Mouse (Mus musculus) stomach, embryonic 14.5 days (tissue): ENCODE measurements around the gene 6430571L13Rik. TPM values are rescaled to one million over a fixed set of nuclear protein-coding genes. Genes with fewer than 3 reads are reported as not detected.
A peak's percentile ranks its signal among the peaks of the same experiment; 100 is the strongest.

Source experiments
- ATAC-seq: fragments of 200-750 bp; cut with Nextera tagmentation; 2 replicates; pipeline ENCODE4 v1.8.0; 2017; ENCODE audit warnings: low read depth, moderate TSS enrichment; ENCODE audit not compliant: insufficient number of reproducible peaks, insufficient read depth, low FRiP score
- H3K27ac ChIP-seq: fragments of 300-500 bp; sonication (generic); 2 replicates; pipeline ENCODE4 v1.5.1; 2014; ENCODE audit warnings: mild to moderate bottlenecking, low read length, moderate library complexity, mixed read lengths
- H3K27me3 ChIP-seq: fragments of 300-500 bp; sonication (generic); 2 replicates; pipeline ENCODE4 v1.6.1; 2014; ENCODE audit warnings: low read length, control low read depth, mixed read lengths; ENCODE audit not compliant: control insufficient read depth, insufficient read depth
- H3K36me3 ChIP-seq: fragments of 300-500 bp; sonication (generic); 2 replicates; pipeline ENCODE4 v1.6.1; 2014; ENCODE audit warnings: mild to moderate bottlenecking, control low read depth, low read length, moderate library complexity, mixed read lengths; ENCODE audit not compliant: control insufficient read depth, insufficient read depth
- H3K4me1 ChIP-seq: fragments of 300-500 bp; sonication (generic); 2 replicates; pipeline ENCODE4 v1.6.1; 2014; ENCODE audit warnings: low read length, control low read depth, mixed read lengths; ENCODE audit not compliant: control insufficient read depth, insufficient read depth
- H3K4me2 ChIP-seq: fragments of 300-500 bp; sonication (generic); replicated peaks from 2 replicates; pipeline ENCODE4 v1.6.1; 2014; ENCODE audit warnings: low read depth, low read length, control low read depth
- H3K4me3 ChIP-seq: fragments of 300-500 bp; sonication (generic); 2 replicates; pipeline ENCODE4 v1.5.1; 2014; ENCODE audit warnings: low read depth, low read length, control low read depth
- H3K9ac ChIP-seq: fragments of 300-500 bp; sonication (generic); replicated peaks from 2 replicates; pipeline ENCODE4 v1.6.1; 2014; ENCODE audit warnings: low read depth, mild to moderate bottlenecking, control low read depth, low read length, moderate library complexity, mixed read lengths
- H3K9me3 ChIP-seq: fragments of 300-500 bp; sonication (generic); 2 replicates; pipeline ENCODE4 v1.6.1; 2016; ENCODE audit warnings: low read depth, low read length, control low read depth; ENCODE audit not compliant: control insufficient read depth
- WGBS: fragments of 180-500 bp; shearing (Covaris S2); extraction: QIAGEN DNeasy Blood & Tissue Kit; methylation state at CpG from one replicate; pipeline ENCODE4 v1.1.7; 2014; 5-methylcytosine and 5-hydroxymethylcytosine counted together
- polyA plus RNA-seq: library from polyadenylated mRNA; unstranded; fragments of >200 nt; fragmentation: Nextera tagmentation; extraction: Ambion mirVana; gene quantifications from 2 replicates; pipeline ENCODE4 v1.2.1, GENCODE M21; 2014

6430571L13Rik gene
- polyA plus RNA-seq, 1 experiment from 2014 or later: 0.19 TPM

DNA sequence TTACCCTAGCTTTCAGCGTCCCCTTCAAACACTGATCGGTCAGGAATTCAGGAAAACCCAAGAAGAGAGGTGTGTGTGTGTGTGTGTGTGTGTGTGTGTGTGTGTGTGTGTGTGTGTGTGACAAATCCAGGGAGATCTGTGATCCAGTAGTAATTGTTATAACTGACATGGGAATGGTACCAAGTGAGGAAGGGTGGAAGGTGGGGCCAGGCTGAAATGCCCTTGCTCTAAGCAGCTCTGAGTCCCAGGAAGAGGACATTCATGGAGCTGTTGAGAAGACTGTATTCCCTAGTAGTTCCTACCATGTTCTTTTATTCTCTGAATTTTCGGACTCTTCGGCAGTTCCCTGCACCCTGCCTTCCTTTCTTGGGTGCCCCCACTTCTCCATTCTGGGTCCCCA, 42.7 kb upstream of the 6430571L13Rik start:
- Histone ChIP-seq H3K27ac (no peak overlapping the region), H3K4me1 (peaks cover 18% of the 10 kb centered on the region; the same call in 1 of the 2 replicates), H3K9me3 (no peaks in the 10 kb centered on the region), H3K27me3 (no peaks in the 10 kb centered on the region), H3K9ac (peak overlapping the region; percentile 59; the same call in 1 of the 2 replicates), H3K4me2 (peak overlapping the region; percentile 73), H3K4me3 (peak overlapping the region; percentile 63), H3K36me3 (peaks cover 13% of the 10 kb centered on the region)
- ATAC-seq: no peak
- WGBS: 70% methylated on average over 4 of the region's 4 CpGs

DNA sequence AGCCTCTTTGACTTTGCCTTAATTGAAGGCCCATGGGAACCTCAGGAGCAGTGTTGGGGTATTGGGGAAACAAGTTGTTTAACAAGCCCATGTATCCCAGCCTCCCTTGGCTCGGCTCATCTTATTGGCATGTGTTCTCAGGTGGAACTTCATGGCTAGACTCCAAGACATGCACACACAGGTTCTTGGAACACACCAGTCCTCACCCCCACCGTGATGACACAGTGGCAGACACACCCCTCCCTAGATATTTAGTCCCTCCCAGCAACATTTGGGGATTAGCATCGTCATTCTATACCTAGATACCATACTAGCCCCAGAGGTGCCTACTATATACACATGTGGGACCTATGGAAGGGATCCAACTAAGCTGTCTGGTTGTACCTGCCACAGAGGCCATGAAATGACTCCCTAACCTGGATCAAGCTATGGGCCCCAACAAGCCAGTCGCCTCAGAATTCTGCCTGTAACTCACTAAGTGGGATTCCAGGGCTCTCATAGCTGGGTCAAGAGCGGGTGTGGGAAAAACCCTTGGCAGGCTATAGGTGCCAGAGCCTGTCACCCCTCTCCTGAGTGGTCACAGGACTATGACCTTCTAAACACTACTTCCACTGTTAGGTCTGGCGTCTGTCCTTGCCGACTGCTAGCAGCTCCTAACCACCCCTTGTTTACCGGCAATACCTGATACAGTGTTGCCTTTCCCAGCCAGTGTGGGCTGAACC, 42.2 kb upstream of the 6430571L13Rik start:
- 70% methylated on average over 8 of the region's 8 CpGs for WGBS
- Histone ChIP-seq H3K9ac (no peak overlapping the region), H3K4me1 (peaks cover 18% of the 10 kb centered on the region; the same call in 1 of the 2 replicates), H3K9me3 (no peaks in the 10 kb centered on the region), H3K27me3 (no peaks in the 10 kb centered on the region), H3K36me3 (peaks cover 13% of the 10 kb centered on the region), H3K27ac (0 out of 2 replicates have a peak overlapping the region, but pooled peaks have one; percentile 28), H3K4me3 (peak overlapping the region; percentile 63; the same call in 1 of the 2 replicates), H3K4me2 (peak overlapping the region; percentile 73)
- no peak for ATAC-seq

DNA sequence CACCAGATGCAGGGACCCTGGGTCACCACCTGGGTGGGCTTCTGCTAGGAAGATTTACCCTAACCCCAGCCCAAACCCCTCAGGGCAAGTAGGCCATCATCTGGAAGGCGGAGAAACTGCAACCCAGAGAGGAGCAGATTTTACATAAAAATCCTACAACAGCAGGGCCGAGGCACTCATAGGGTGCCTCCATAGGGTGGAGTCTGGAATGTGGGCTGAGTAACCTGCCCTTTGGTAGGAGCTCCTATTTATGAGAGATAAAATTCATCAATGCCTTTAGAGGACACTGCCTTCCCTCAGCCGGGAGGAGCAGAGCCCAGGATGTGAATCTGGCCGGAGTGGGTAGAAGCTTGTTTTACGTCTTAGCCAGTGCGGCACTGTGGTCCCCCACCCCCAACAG, 41.5 kb upstream of the 6430571L13Rik start:
- H3K4me2 ChIP-seq: peak overlapping the region; percentile 73
- WGBS: 76% methylated on average over 6 of the region's 6 CpGs
- peaks cover 13% of the 10 kb centered on the region for H3K36me3 ChIP-seq
- no peaks in the 10 kb centered on the region for H3K9me3 ChIP-seq
- no peaks in the 10 kb centered on the region for H3K27me3 ChIP-seq
- H3K4me3 ChIP-seq: no peak overlapping the region
- ATAC-seq: no peak
- H3K27ac ChIP-seq: peak overlapping the region; percentile 39; the same call in 1 of the 2 replicates
- H3K9ac ChIP-seq: no peak overlapping the region; the same call in 1 of the 2 replicates
- peaks cover 18% of the 10 kb centered on the region; the same call in 1 of the 2 replicates for H3K4me1 ChIP-seq

DNA sequence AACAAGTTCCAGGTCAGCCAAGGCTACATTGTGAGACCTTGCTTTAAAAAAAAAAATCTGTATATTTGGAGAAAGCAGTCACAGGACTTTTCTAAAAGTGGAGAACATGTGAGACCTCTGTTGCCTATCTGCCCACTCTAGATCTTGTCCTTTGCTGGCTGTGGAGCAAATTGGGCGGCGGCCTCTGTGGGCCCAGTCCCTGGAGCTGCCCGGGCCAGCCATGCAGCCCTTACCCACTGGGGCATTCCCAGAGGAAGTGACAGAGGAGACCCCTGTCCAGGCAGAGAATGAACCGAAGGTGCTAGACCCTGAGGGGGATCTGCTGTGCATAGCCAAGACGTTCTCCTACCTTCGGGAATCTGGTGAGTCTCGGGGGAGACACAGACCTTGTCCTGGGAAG, 40.6 kb upstream of the 6430571L13Rik start:
- peaks cover 18% of the 10 kb centered on the region; the same call in 1 of the 2 replicates for H3K4me1 ChIP-seq
- H3K9ac ChIP-seq: no peak overlapping the region
- ATAC-seq: no peak
- 86% methylated on average over 7 of the region's 7 CpGs for WGBS
- H3K4me3 ChIP-seq: no peak overlapping the region
- H3K4me2 ChIP-seq: no peak overlapping the region
- H3K27me3 ChIP-seq: no peaks in the 10 kb centered on the region
- H3K36me3 ChIP-seq: peaks cover 13% of the 10 kb centered on the region
- H3K9me3 ChIP-seq: no peaks in the 10 kb centered on the region
- H3K27ac ChIP-seq: no peak overlapping the region

DNA sequence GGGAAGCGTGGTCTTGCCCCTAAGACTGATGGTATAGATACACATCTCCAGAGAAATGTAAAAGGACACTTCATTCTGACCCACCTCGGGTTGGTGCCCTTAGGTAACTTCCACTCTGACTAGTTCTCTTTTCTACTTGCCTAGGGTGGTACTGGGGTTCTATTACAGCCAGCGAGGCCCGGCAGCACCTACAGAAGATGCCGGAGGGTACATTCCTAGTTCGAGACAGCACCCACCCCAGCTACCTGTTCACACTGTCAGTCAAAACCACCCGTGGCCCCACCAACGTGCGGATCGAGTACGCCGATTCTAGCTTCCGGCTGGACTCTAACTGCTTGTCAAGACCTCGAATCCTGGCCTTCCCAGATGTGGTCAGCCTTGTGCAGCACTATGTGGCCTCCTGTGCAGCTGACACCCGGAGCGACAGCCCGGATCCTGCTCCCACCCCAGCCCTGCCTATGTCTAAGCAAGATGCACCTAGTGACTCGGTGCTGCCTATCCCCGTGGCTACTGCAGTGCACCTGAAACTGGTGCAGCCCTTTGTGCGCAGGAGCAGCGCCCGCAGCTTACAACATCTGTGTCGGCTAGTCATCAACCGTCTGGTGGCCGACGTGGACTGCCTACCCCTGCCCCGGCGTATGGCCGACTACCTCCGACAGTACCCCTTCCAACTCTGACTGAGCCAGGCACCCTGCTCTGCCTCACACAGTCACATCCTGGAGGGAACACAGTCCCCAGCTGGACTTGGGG, 40.0 kb upstream of the 6430571L13Rik start:
- H3K4me1 ChIP-seq: peaks cover 18% of the 10 kb centered on the region; the same call in 1 of the 2 replicates
- no peak overlapping the region for H3K27ac ChIP-seq
- no peak overlapping the region for H3K4me3 ChIP-seq
- peaks cover 13% of the 10 kb centered on the region for H3K36me3 ChIP-seq
- no peaks in the 10 kb centered on the region for H3K9me3 ChIP-seq
- WGBS: 93% methylated on average over 30 of the region's 30 CpGs
- no peak overlapping the region for H3K9ac ChIP-seq
- no peak for ATAC-seq
- H3K27me3 ChIP-seq: no peaks in the 10 kb centered on the region
- H3K4me2 ChIP-seq: no peak overlapping the region

DNA sequence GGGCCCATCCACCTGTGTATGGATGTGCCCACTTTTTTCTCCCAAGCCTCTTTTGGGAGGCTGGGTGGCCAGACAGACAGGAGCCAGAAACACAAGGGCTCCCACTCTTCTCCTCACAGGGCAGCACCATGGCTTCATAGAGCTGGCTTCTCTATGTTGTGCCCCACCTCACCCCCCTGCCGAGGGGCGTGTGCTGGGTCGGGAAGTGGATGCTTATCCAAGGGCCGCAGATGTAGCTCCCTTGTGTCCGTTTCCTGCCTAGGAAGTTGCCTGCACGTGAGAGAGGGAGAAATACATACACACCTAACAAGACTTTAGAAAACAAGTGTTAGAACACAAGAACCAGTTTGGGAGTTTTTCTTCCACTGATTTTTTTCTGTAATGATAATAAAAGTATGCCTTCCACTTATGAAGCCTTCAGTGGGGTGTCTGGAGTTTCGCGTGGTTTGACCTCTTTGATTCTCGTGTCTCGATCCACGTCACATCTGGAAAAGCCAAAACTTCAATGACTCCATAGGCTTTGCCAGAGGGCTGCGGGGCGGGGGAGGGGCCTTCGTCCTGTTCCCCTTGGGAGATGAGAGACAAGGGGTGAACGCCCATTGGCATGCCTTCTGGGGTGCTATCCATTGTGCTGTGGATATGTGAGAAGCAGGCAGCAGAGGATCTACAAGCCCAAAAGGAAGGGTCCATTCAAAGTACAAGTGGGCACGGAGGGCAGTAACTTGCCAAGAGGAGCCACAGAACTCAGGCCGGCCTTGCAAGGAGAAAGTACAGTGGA, 38.7 kb upstream of the 6430571L13Rik start:
- no peaks in the 10 kb centered on the region for H3K9me3 ChIP-seq
- H3K9ac ChIP-seq: no peak overlapping the region
- H3K4me1 ChIP-seq: peaks cover 20% of the 10 kb centered on the region; the same call in 1 of the 2 replicates
- no peak for ATAC-seq
- 83% methylated on average over 17 of the region's 17 CpGs for WGBS
- no peak overlapping the region for H3K4me2 ChIP-seq
- H3K27me3 ChIP-seq: no peaks in the 10 kb centered on the region
- no peak overlapping the region for H3K27ac ChIP-seq
- peaks cover 13% of the 10 kb centered on the region for H3K36me3 ChIP-seq
- H3K4me3 ChIP-seq: no peak overlapping the region

DNA sequence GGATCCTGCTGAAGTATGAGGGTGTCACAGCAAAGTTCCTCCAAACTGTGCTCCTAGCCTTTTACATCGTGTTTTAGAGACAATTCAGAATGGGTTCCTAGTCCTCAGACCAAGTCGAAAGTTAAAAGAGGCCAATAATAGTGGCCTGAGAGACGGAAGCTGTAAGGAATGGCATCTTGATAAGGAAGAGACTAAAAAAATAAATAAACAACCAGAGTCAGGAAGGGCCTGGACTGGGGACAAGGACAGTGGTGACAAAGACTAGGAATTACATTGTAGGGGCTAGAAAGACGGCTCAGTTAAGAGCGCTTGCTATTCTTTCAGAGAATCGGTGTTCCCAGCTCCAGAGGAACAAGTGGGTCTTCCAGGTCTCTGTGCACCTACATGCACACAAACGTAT, 37.8 kb upstream of the 6430571L13Rik start:
- H3K4me2 ChIP-seq: no peak overlapping the region
- H3K36me3 ChIP-seq: peaks cover 13% of the 10 kb centered on the region
- H3K4me3 ChIP-seq: no peak overlapping the region
- H3K9me3 ChIP-seq: no peaks in the 10 kb centered on the region
- peaks cover 26% of the 10 kb centered on the region for H3K4me1 ChIP-seq
- ATAC-seq: no peak
- H3K27me3 ChIP-seq: no peaks in the 10 kb centered on the region
- no peak overlapping the region for H3K27ac ChIP-seq
- 66% methylated on average over 7 of the region's 7 CpGs for WGBS
- no peak overlapping the region for H3K9ac ChIP-seq
